Mouse (Mus musculus): Measurements from ENCODE around the gene Gper1. TPM values are rescaled to one million over a fixed set of nuclear protein-coding genes. Genes with fewer than 3 reads are reported as not detected.
A peak's percentile ranks its signal among the peaks of the same experiment; 100 is the strongest.

Gene Gper1
- 1 to 10 TPM; 2.5 to 2.8 TPM for total RNA-seq (2021)
- long read RNA-seq, experiment 1, partial matches to known transcripts: 1 of 5 reads
- long read RNA-seq, experiment 1, other reads (novel, unspliced or antisense): 1 of 5 reads
- long read RNA-seq, experiment 2, partial matches to known transcripts: 0 of 3 reads
- long read RNA-seq, experiment 2, other reads (novel, unspliced or antisense): 0 of 3 reads

DNA sequence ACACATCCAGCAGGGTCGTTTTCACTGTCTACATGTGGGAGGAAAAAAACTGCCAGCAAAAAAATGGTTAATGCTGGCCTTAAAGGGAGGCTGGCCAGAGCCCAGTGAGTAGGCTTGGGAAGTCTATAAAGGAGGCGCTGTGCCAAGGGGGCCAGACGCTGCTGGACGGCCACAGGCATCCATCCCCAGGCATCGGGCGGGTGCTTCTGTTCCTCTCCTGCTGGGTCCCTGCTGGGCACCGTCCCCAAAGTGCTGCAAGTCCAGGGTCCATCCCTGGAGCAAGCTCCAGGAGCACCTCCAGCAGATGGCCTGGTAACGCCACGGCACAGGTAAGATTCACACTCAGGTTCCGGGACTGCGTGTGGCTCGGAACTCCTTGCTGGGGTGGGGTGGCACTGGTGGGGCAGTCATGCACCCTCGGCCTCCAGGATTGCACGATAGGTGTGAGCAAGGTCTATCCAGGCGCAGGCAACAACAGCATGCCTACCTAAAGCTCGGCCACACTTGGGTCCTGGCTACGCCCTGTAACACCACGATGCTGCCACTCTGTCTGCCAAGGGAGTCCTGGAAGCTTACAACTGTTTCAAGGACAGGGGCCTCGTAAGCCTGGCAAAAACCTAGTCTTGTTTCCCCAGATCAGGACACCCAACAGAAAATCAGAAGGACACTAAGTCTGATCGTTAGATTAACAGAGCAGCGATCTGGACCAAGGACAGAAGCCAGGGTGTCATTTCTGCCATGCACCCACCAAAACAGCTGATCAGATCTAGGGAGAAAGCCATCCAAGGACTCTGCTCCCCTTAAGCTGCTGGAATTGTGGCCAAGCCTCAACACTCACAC, at the start of gene Gper1:
Gene Gper1 (plus strand): TSS at position 126 of the 840 bp plus-strand sequence.
- Histone ChIP-seq H3K27ac (no peak within 1 kb of the TSS), H3K4me3 (peak within 1 kb of the TSS; percentile 15; the same call in 1 of the 2 replicates)
- no peak for DNase-seq (ENCODE audit: extremely low spot score in 1 of 2, low spot score in 2 of 2)
- TF ChIP-seq CTCF (IDR thresholded peaks at IDR 0.05): no peak
- intact Hi-C loops (cut with DNase I): no loop called here

DNA sequence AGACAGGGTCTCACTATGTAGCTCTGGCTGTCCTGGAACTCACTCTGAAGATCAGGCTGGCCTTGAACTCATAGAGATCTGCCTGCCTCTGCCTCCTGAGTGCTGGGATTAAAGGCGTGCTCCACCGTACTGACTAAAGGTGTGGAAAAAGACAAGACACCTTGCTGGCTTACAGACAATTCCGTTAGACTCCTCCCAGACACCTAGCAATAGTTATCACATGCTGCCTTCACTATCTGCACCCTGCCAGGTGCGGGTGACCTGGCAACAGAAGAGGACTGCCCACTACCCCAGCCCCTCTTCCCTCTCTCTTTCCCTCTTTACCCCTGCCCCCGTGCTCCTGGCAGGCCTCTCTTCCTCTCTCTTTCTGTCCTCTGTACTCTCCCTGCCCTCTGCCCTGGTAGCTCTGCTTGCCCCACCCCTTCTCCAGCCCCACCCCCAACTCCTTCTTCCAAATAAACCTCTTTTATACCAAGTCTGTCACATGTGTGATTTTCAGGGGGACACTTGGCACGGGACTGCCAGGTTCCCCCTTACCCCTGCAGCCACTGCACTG, 49.0 kb upstream of the Gper1 start:
- no peak for TF ChIP-seq CTCF (IDR thresholded peaks at IDR 0.05)
- intact Hi-C loops (cut with DNase I): no loop called here
- Histone ChIP-seq H3K27ac (no peak overlapping the region), H3K4me3 (no peak overlapping the region)
- DNase-seq (ENCODE audit: extremely low spot score in 1 of 2, low spot score in 2 of 2): no peak

DNA sequence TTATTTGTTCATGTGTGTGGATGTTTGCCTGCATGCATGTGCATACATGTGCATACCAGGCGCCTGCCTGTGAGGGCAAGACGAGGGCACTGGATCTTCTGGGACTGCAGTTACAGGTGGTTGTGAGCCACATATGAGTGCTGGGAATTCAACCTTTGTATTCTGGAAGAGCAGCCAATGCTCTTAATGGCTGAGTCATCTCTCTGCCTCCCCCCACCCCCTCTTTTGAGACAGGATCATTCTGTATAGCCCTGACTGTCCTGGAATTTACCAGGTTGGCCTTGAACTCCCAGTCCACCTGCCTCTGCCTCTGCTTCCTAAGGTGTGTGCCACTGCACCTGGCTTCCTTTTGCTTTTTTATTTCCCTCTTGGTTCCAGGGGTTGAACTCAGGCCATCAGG, 48.1 kb upstream of the Gper1 start:
- intact Hi-C loops (cut with DNase I): no loop called here
- no peak for DNase-seq (ENCODE audit: extremely low spot score in 1 of 2, low spot score in 2 of 2)
- no peak for TF ChIP-seq CTCF (IDR thresholded peaks at IDR 0.05)
- no peak overlapping the region for H3K27ac ChIP-seq
- H3K4me3 ChIP-seq: no peak overlapping the region

DNA sequence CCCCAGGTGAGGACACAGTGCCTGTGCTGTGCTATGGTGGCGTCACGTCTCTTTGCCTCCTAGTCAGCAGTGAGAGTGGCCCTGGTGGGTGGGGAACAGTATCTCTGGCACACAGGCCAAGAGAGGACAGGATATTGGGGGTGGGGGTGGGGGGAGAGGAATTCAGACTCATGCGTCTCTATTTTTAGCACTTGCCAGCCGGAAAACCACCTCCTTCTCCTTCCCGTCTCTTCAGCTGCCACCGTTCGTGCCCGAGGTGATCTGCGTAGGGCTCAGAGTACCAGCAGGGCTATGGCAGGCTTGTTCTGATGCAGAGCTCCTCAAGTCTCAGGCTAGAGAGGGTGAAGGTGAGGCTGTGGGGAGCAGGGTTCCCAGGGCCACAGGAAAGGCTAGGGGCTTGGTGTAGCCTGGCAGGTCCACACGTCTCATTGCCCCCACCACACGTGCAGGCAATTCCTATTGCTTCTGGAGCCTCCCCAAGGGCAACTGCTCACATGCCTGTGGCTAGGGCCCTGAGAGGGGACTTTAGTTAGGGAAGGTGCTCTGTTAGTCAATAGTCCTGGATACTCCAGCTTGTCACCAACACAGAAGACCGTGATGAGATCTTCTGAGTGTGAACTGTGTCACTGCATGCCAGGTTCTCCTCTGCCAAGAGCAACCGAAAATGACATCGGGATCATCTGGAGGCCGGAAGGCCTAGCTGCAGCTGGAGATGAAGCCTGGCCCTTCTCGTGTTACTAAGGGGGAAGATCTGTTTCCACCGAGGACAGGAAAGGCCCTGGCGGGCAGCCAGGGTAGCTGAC, 45.3 kb upstream of the Gper1 start, which contains the start of gene Gpr146:
Gene Gpr146 (plus strand): TSS at position 230 of the 803 bp plus-strand sequence.
- TF ChIP-seq CTCF (IDR thresholded peaks at IDR 0.05): no peak
- intact Hi-C loops (cut with DNase I): no loop called here
- no peak for DNase-seq (ENCODE audit: extremely low spot score in 1 of 2, low spot score in 2 of 2)
- no peak within 1 kb of the TSS for H3K4me3 ChIP-seq
- H3K27ac ChIP-seq: peak within 1 kb of the TSS; percentile 82

DNA sequence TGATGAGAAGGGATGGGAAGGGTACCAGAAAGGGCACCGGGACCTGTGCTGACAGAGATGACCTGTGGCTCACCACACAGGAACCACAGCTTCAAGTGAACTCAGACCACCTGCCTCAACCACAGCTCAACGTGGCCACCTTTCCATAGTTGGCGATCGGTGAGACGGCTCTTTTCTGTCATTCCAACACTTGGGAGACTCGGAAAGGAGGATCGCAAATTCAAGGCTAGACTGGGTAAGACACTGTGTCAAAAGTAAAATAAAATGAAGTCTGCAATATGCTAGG, 44.7 kb upstream of the Gper1 start:
- H3K4me3 ChIP-seq: no peak overlapping the region
- H3K27ac ChIP-seq: peak overlapping the region; percentile 82
- intact Hi-C loops (cut with DNase I): no loop called here
- no peak for TF ChIP-seq CTCF (IDR thresholded peaks at IDR 0.05)
- no peak for DNase-seq (ENCODE audit: extremely low spot score in 1 of 2, low spot score in 2 of 2)

DNA sequence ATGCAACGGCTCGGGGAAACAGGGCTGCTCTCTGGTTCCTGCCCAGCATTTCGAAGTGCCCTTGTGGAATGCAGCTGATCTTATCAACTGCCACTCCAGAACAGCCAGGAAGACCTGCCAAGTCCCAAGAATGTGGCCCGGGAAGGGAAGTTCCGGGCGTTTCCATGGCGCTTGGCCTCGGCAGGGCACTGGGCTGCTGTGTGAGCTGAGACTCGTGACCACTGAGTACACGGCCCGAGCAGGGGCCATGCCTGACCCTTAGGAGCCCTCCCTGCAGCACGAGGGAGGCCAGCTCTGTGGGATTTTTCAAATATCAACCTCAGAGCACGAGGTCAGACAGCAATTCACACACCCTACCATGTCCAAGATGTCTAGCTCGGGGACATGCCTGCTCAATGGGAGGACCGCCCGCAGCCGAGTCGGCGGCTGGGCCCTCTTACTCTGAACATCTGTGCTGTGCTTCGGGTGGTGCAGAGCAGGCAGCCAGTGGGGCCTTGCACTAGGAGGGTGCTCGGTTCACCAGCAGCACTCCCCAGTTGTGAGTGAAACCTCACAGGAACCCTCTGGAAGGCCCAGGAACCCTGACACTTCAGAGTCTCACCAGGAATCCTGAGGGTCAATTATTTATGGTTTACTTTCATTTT, 43.8 kb upstream of the Gper1 start:
- intact Hi-C loops (cut with DNase I): no loop called here
- H3K27ac ChIP-seq: peak overlapping the region; percentile 82

DNA sequence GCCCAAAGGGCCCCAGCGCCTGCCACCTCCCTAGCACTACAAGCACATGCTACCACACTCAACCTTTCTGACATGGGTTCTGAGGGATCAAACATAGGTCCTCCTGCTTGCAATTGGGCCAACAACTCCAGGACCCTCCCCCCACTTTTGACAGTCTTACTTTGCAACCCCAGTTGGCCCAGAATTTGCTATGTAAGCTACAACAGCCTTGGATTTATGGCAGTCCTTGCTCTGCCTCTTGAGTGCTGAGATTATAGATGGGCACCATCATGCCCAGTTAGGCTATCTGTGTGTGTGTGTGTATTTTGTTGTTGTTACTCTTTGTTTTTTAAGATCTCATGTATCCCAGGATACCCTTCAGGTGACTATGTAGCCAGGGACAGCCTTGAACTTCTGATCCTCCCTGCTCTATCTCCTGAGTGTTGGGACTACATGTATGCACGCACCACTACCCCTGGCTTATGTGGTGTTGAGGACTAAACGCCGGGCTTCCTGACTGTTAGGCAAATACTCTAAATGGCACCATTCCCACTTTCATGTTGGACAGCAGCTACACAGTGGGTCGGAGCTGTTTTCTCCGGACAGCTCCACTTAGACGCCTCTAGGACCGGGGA, 43.1 kb upstream of the Gper1 start:
- intact Hi-C loops (cut with DNase I): no loop called here
- Histone ChIP-seq H3K27ac (peak overlapping the region; percentile 95), H3K4me3 (peak overlapping the region; percentile 95)
- no peak for DNase-seq (ENCODE audit: extremely low spot score in 1 of 2, low spot score in 2 of 2)
- no peak for TF ChIP-seq CTCF (IDR thresholded peaks at IDR 0.05)

More for the DNA sequence above, 43.8 kb upstream of the Gper1 start:
- no peak for TF ChIP-seq CTCF (IDR thresholded peaks at IDR 0.05)
- no peak for DNase-seq (ENCODE audit: extremely low spot score in 1 of 2, low spot score in 2 of 2)
- no peak overlapping the region for H3K4me3 ChIP-seq

DNA sequence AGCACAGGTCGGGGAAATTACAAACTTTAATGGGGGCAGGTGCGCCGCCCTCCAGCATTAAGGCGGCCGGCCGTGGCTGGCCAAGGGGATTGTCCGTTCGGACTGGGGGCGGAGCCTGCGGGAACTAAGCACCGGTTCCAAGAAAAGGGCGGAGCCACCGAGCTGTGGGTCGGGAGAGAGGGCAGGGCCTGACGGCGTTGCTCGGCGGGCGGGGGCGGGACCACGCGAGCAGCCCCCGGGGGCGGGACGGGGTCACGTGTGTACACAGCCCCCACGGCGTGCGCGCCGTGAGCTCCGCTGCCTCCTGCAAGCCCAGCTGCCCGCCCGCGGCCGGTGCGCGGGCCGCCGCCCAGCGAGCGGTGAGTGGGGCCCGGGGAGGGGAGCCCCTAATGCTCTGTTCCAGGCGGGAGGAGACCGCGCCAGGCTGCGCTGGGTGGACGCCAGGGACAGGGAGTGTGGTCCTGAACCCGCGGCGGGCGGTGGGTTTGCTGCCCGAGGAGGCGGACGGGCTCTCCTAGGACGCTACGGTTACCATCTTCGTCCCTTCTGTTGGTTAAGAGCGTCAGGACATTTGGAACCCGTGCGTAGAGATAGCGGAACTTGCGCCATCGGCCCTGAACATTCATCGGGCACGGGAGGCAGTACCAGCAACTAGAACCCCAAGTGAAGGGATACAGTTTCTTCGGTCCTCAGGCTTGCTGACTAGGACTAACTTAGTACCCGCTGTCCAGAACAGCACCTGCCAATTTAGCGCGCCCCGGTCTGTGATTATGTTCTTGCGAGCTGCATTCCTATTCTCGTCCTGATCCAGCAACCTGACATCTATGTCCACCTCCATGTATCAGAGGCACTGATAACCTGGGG, 42.3 kb upstream of the Gper1 start:
- intact Hi-C loops (cut with DNase I): no loop called here
- H3K27ac ChIP-seq: peak overlapping the region; percentile 95
- TF ChIP-seq CTCF (IDR thresholded peaks at IDR 0.05): no peak
- DNase-seq (ENCODE audit: extremely low spot score in 1 of 2, low spot score in 2 of 2): peak; percentile 84 to 89
- peak overlapping the region; percentile 95 for H3K4me3 ChIP-seq

DNA sequence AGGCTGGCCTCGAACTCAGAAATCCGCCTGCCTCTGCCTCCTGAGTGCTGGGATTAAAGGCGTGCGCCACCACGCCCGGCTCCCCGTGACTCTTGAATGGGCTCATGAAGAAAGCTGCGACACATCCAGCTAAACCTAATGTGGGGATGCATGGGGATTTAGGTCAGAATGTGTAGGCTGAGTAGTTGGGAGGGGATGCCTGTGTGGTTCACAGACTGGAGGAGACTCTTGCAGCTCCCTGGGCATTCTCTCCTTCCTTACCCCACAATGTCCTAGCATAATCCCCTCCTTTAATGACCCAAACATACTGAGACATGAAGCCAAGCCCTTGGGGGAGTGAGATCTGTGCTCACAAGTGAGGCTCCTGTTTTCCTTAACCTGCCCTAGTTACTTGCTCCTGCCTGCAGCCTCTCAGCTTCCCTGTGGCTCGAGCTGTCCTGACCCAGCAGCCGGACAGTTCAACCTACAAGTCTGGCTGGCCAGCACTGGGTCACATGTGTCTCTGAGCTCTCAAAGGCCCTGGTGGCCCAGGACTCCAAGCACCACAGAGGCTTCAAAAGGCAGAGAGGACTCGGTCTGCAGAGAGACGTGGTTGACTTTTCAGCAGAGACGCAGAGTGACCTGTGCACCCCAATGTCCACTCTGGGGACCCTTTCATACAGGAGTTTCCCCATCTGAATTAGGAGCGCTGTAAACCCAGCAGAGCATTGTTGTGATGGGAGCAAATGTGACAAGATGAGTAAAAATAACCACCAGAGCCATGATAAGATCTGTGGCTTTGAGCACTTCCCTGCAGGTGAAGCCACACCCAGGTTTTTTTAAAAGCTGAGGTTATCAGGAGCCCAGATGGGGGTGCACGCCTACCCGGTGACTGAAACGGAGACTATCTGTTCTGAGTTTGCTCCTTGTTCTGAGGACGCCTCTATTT, 41.1 kb upstream of the Gper1 start:
- no peak for DNase-seq (ENCODE audit: extremely low spot score in 1 of 2, low spot score in 2 of 2)
- intact Hi-C loops (cut with DNase I): no loop called here
- H3K27ac ChIP-seq: peak overlapping the region; percentile 95
- no peak for TF ChIP-seq CTCF (IDR thresholded peaks at IDR 0.05)
- H3K4me3 ChIP-seq: peak overlapping the region; percentile 95

Data from left cerebral cortex, adult 2 months (tissue).